Mouse (Mus musculus): Measurements from ENCODE around the gene Mknk1.

Gene Mknk1

GRCm38 (mm10) chr4:115830491-115830890, 8.5 kb upstream of the Mknk1 start:
- TF ChIP-seq CTCF (conservative IDR thresholded peaks at IDR 0.05; ENCODE audit: low read length) (no peak), NANOG (IDR thresholded peaks at IDR 0.05; ENCODE audit: borderline replicate concordance, low read length) (no peak), POU5F1 (IDR thresholded peaks at IDR 0.05; ENCODE audit: borderline replicate concordance, low read length) (no peak)
- Histone ChIP-seq H3K9me3 (ENCODE audit: low read length) (no peaks in the 10 kb centered on the region), H3K36me3 (ENCODE audit: insufficient read depth, low read length) (peaks cover 28% of the 10 kb centered on the region), H3K4me1 (replicated peaks; ENCODE audit: low read depth, low read length) (peaks cover 77% of the 10 kb centered on the region), H3K4me3 (replicated peaks; ENCODE audit: low read length) (peak overlapping the region; percentile 69), H3K27me3 (ENCODE audit: insufficient read depth, low read length) (peaks cover 16% of the 10 kb centered on the region)

- peaks cover 34% of the 10 kb centered on the region for H3K36me3 ChIP-seq (ENCODE audit: insufficient read depth, low read length)
- TF ChIP-seq POU5F1 (IDR thresholded peaks at IDR 0.05; ENCODE audit: borderline replicate concordance, low read length) (no peak), CTCF (conservative IDR thresholded peaks at IDR 0.05; ENCODE audit: low read length) (no peak), NANOG (IDR thresholded peaks at IDR 0.05; ENCODE audit: borderline replicate concordance, low read length) (no peak)
- no peaks in the 10 kb centered on the region for H3K9me3 ChIP-seq (ENCODE audit: low read length)
- H3K27me3 ChIP-seq (ENCODE audit: insufficient read depth, low read length) = peaks cover 16% of the 10 kb centered on the region
- H3K4me1 ChIP-seq (replicated peaks; ENCODE audit: low read depth, low read length) = peaks cover 84% of the 10 kb centered on the region
- peak overlapping the region; percentile 69 for H3K4me3 ChIP-seq (replicated peaks; ENCODE audit: low read length)
Measured at GRCm38 (mm10) chr4:115831221-115831620, 7.8 kb upstream of the Mknk1 start.

GRCm38 (mm10) chr4:115832040-115832439, 7.0 kb upstream of the Mknk1 start:
- TF ChIP-seq NANOG (IDR thresholded peaks at IDR 0.05; ENCODE audit: borderline replicate concordance, low read length) = no peak
- TF ChIP-seq POU5F1 (IDR thresholded peaks at IDR 0.05; ENCODE audit: borderline replicate concordance, low read length) = no peak
- no peak for TF ChIP-seq CTCF (conservative IDR thresholded peaks at IDR 0.05; ENCODE audit: low read length)
- H3K9me3 ChIP-seq (ENCODE audit: low read length) = no peaks in the 10 kb centered on the region
- H3K4me3 ChIP-seq (replicated peaks; ENCODE audit: low read length) = peak overlapping the region; percentile 69
- peaks cover 81% of the 10 kb centered on the region for H3K4me1 ChIP-seq (replicated peaks; ENCODE audit: low read depth, low read length)
- peaks cover 14% of the 10 kb centered on the region for H3K27me3 ChIP-seq (ENCODE audit: insufficient read depth, low read length)
- peaks cover 41% of the 10 kb centered on the region for H3K36me3 ChIP-seq (ENCODE audit: insufficient read depth, low read length)

GRCm38 (mm10) chr4:115835576-115835975, 3.4 kb upstream of the Mknk1 start:
- H3K9me3 ChIP-seq (ENCODE audit: low read length) = no peaks in the 10 kb centered on the region
- TF ChIP-seq NANOG (IDR thresholded peaks at IDR 0.05; ENCODE audit: borderline replicate concordance, low read length) = no peak
- TF ChIP-seq POU5F1 (IDR thresholded peaks at IDR 0.05; ENCODE audit: borderline replicate concordance, low read length) = no peak
- TF ChIP-seq CTCF (conservative IDR thresholded peaks at IDR 0.05; ENCODE audit: low read length) = no peak
- peaks cover 41% of the 10 kb centered on the region for H3K36me3 ChIP-seq (ENCODE audit: insufficient read depth, low read length)
- H3K27me3 ChIP-seq (ENCODE audit: insufficient read depth, low read length) = no peaks in the 10 kb centered on the region
- no peak overlapping the region for H3K4me3 ChIP-seq (replicated peaks; ENCODE audit: low read length)
- peaks cover 74% of the 10 kb centered on the region for H3K4me1 ChIP-seq (replicated peaks; ENCODE audit: low read depth, low read length)

- TF ChIP-seq POU5F1 (IDR thresholded peaks at IDR 0.05; ENCODE audit: borderline replicate concordance, low read length) (no peak), CTCF (conservative IDR thresholded peaks at IDR 0.05; ENCODE audit: low read length) (no peak), NANOG (IDR thresholded peaks at IDR 0.05; ENCODE audit: borderline replicate concordance, low read length) (no peak)
- Histone ChIP-seq H3K9me3 (ENCODE audit: low read length) (no peaks in the 10 kb centered on the region), H3K4me1 (replicated peaks; ENCODE audit: low read depth, low read length) (peaks cover 47% of the 10 kb centered on the region), H3K27me3 (ENCODE audit: insufficient read depth, low read length) (no peaks in the 10 kb centered on the region), H3K36me3 (ENCODE audit: insufficient read depth, low read length) (peaks cover 35% of the 10 kb centered on the region), H3K4me3 (replicated peaks; ENCODE audit: low read length) (peak overlapping the region; percentile 87)
Measured at GRCm38 (mm10) chr4:115838196-115838595, 802 bp upstream of the Mknk1 start.

- H3K36me3 ChIP-seq (ENCODE audit: insufficient read depth, low read length) = peaks cover 21% of the 10 kb centered on the region
- H3K4me1 ChIP-seq (replicated peaks; ENCODE audit: low read depth, low read length) = peaks cover 39% of the 10 kb centered on the region
- peak overlapping the region; percentile 87 for H3K4me3 ChIP-seq (replicated peaks; ENCODE audit: low read length)
- no peaks in the 10 kb centered on the region for H3K9me3 ChIP-seq (ENCODE audit: low read length)
- no peaks in the 10 kb centered on the region for H3K27me3 ChIP-seq (ENCODE audit: insufficient read depth, low read length)
- no peak for TF ChIP-seq POU5F1 (IDR thresholded peaks at IDR 0.05; ENCODE audit: borderline replicate concordance, low read length)
- TF ChIP-seq NANOG (IDR thresholded peaks at IDR 0.05; ENCODE audit: borderline replicate concordance, low read length) = no peak
- no peak for TF ChIP-seq CTCF (conservative IDR thresholded peaks at IDR 0.05; ENCODE audit: low read length)
Measured at GRCm38 (mm10) chr4:115839956-115840355, 958 bp downstream of the Mknk1 start.

- no peak overlapping the region for H3K4me3 ChIP-seq (replicated peaks; ENCODE audit: low read length)
- H3K4me1 ChIP-seq (replicated peaks; ENCODE audit: low read depth, low read length) = peaks cover 31% of the 10 kb centered on the region
- no peaks in the 10 kb centered on the region for H3K9me3 ChIP-seq (ENCODE audit: low read length)
- no peaks in the 10 kb centered on the region for H3K27me3 ChIP-seq (ENCODE audit: insufficient read depth, low read length)
- H3K36me3 ChIP-seq (ENCODE audit: insufficient read depth, low read length) = peaks cover 12% of the 10 kb centered on the region
- no peak for TF ChIP-seq POU5F1 (IDR thresholded peaks at IDR 0.05; ENCODE audit: borderline replicate concordance, low read length)
- no peak for TF ChIP-seq NANOG (IDR thresholded peaks at IDR 0.05; ENCODE audit: borderline replicate concordance, low read length)
- TF ChIP-seq CTCF (conservative IDR thresholded peaks at IDR 0.05; ENCODE audit: low read length) = no peak
Measured at GRCm38 (mm10) chr4:115840842-115841241, 1.8 kb downstream of the Mknk1 start.

GRCm38 (mm10) chr4:115846656-115847055, 7.7 kb downstream of the Mknk1 start:
- H3K9me3 ChIP-seq (ENCODE audit: low read length) = no peaks in the 10 kb centered on the region
- H3K36me3 ChIP-seq (ENCODE audit: insufficient read depth, low read length) = peaks cover 42% of the 10 kb centered on the region
- no peaks in the 10 kb centered on the region for H3K4me1 ChIP-seq (replicated peaks; ENCODE audit: low read depth, low read length)
- H3K4me3 ChIP-seq (replicated peaks; ENCODE audit: low read length) = no peak overlapping the region
- H3K27me3 ChIP-seq (ENCODE audit: insufficient read depth, low read length) = no peaks in the 10 kb centered on the region
- no peak for TF ChIP-seq CTCF (conservative IDR thresholded peaks at IDR 0.05; ENCODE audit: low read length)
- TF ChIP-seq POU5F1 (IDR thresholded peaks at IDR 0.05; ENCODE audit: borderline replicate concordance, low read length) = no peak
- no peak for TF ChIP-seq NANOG (IDR thresholded peaks at IDR 0.05; ENCODE audit: borderline replicate concordance, low read length)

- H3K4me1 ChIP-seq (replicated peaks; ENCODE audit: low read depth, low read length) = no peaks in the 10 kb centered on the region
- TF ChIP-seq NANOG (IDR thresholded peaks at IDR 0.05; ENCODE audit: borderline replicate concordance, low read length) (no peak), CTCF (conservative IDR thresholded peaks at IDR 0.05; ENCODE audit: low read length) (no peak), POU5F1 (IDR thresholded peaks at IDR 0.05; ENCODE audit: borderline replicate concordance, low read length) (no peak)
- peaks cover 49% of the 10 kb centered on the region for H3K36me3 ChIP-seq (ENCODE audit: insufficient read depth, low read length)
- H3K4me3 ChIP-seq (replicated peaks; ENCODE audit: low read length) = no peak overlapping the region
- no peaks in the 10 kb centered on the region for H3K9me3 ChIP-seq (ENCODE audit: low read length)
- H3K27me3 ChIP-seq (ENCODE audit: insufficient read depth, low read length) = no peaks in the 10 kb centered on the region
Measured at GRCm38 (mm10) chr4:115847377-115847776, 8.4 kb downstream of the Mknk1 start.
